Mouse (Mus musculus) left cerebral cortex, adult 2 months (tissue): ENCODE results near the gene Kng2. TPM values are rescaled to one million over a fixed set of nuclear protein-coding genes. Genes with fewer than 3 reads are reported as not detected.
"Not testable (repeated sequence)": the region's sequence is repeated elsewhere in the genome, so short reads cannot be mapped to it uniquely, and the experiment has no call there.

Experiments
- DNase-seq, 2 experiments: peaks; one replicate each; pipeline ENCODE4 v3.0.0; 2021 to 2022; ENCODE audit warnings: low spot score in 2 of 2, mixed read lengths in 1 of 2; ENCODE audit errors: extremely low spot score in 1 of 2
- H3K27ac ChIP-seq: fragments of 200-600 bp; 2 replicates; pipeline ENCODE4 v1.8.1; 2022
- H3K4me3 ChIP-seq: fragments of 200-600 bp; 2 replicates; pipeline ENCODE4 v1.8.1; 2022
- CTCF ChIP-seq: fragments of 200-600 bp; IDR thresholded peaks from 2 replicates; pipeline ENCODE4 v1.8.1; 2022; ENCODE audit warnings: antibody characterized with exemption, mild to moderate bottlenecking, moderate library complexity
- intact Hi-C: fragments of 180-260 bp; cut with DNase I; formaldehyde crosslinking; loops from one replicate; pipeline ENCODE4 v1.15.1; 2025
- total RNA-seq, 2 experiments: library from RNA; stranded (reverse); gene quantifications; 2 replicates each; pipeline ENCODE4 v1.2.3; 2021

Kng2 gene
- total RNA-seq, 2 experiments from 2014 or later, result not detected

DNA sequence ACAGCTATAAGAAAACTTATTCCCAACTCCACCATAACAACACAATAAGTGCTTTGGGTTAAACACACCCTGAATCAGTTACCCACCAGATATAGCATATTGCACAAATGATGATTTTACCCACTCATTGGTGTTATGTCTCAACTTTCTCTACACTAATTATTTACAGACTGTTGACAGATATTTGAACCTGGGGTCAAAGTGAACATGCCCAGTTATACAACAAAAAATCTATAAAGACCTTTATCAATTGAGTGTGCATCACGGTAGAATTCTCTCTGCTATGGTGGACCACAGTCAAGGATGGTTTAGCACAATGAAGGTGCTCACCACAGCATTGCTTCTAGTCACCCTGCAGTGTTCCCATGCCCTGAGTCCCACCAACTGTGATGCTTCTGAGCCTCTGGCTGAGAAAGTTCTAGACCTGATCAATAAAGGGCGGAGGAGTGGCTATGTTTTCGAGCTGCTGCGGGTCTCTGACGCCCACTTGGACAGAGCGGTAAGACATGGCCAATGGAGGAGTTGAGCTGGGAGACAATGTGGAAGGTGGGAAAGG is 78.4 kb downstream of the Kng2 start, which contains the start of gene Hrg:
TSS of gene Hrg (plus strand) at position 233 of the 556 bp plus-strand sequence.
- H3K4me3 ChIP-seq, result no peak within 1 kb of the TSS
- no peak for DNase-seq
- H3K27ac ChIP-seq, result no peak within 1 kb of the TSS
- intact Hi-C loops, result loop anchor here (5.0 kb wide), 1 partner anchor 74 kb away; no protein-coding TSS in a partner anchor
- no peak for TF ChIP-seq CTCF

DNA sequence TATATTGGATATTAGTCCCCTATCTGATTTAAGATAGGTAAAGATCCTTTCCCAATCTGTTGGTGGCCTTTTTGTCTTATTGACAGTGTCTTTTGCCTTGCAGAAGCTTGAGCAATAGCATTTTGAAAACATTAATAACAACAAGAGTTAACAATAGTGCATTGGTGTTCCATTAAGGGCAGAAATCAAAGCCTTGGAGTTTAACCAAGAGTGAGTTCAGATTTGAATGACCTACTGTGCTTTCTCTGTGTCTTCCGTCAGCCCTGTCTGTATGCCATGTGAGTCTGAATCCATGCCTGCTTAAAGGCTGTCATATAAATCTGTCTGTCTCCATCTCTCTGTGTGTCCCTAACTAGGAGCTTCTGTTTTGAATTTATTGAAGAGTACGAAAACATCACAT is 81.9 kb downstream of the Kng2 start:
- intact Hi-C loops, result no loop called here
- no peak for TF ChIP-seq CTCF
- no peak for DNase-seq
- Histone ChIP-seq H3K27ac (no peak overlapping the region), H3K4me3 (no peak overlapping the region)

DNA sequence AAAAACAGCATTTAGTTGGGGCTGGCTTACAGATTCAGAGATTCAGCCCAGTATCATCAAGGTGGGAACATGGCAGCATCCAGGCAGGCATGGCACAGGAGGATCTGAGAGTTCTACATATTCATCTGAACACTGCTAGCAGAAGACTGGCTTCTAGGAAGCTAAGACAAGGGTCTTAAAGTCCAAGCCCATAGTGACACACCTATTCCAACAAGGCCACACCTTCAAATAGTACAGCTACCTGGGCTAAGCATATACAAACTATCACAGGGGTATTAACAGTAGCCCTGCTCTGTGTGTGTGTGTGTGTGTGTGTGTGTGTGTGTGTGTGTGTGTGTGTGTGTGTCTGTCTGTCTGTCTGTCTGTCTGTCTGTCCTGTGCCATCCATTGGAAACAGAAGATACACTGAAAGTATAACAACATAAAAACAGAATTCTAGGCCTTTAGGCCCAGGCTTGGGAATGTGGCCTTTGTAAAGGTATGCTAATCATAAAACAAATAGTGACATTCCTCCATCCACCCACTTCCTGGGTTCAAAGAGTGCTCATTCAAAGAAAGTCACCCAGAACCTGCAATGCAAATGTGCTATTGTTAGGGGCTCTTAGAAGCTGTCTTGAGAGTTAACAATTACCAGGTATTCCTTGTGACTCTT is 87.3 kb downstream of the Kng2 start:
- intact Hi-C loops, DNase-seq, H3K27ac ChIP-seq, H3K4me3 ChIP-seq: not testable (repeated sequence)

DNA sequence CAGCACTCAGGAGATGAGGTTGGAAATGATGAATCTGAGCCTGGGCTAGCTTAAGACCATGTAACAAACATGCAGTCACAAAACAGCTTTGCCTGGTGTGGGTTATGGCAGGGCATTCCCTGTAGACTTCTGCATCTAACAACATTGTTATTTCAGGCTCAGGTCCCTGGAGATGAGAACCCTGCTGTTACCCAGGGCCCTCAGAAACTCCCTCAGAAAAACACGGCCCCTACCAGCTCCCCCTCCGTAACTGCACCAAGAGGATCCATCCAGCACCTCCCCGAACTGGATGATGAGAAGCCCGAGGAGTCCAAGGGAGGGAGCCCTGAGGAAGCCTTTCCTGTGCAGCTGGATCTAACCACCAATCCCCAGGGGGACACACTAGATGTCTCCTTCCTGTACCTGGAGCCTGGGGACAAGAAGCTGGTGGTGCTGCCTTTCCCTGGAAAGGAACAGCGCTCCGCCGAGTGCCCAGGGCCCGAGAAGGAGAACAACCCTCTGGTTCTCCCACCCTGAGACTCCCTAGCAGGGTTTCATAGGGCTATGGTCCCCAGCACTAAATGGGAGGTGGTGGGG is 90.1 kb downstream of the Kng2 start:
- DNase-seq, result no peak
- H3K4me3 ChIP-seq, result no peak overlapping the region
- intact Hi-C loops, result no loop called here
- TF ChIP-seq CTCF, result no peak
- H3K27ac ChIP-seq, result no peak overlapping the region

DNA sequence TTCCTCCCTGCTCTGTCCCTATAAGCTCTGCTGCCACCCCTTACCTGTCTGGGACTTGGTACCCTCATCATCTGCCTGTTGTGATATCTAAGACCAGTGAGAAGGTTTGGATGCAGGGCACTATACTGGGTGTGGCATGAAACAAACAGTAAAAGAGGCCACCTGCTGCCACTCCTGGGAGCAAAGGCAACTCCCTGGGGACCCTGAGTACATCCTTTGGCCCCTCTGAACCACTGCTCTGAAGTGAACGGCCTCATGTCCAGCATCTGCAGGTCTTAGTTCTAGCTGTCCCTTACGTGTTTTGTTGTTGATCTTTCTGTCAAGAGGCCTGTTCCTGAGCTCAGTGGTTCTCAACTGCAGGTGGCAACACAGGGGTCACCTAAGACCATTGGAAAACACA is 90.7 kb downstream of the Kng2 start:
- no peak for TF ChIP-seq CTCF
- intact Hi-C loops, result no loop called here
- no peak overlapping the region for H3K27ac ChIP-seq
- no peak for DNase-seq
- no peak overlapping the region for H3K4me3 ChIP-seq

DNA sequence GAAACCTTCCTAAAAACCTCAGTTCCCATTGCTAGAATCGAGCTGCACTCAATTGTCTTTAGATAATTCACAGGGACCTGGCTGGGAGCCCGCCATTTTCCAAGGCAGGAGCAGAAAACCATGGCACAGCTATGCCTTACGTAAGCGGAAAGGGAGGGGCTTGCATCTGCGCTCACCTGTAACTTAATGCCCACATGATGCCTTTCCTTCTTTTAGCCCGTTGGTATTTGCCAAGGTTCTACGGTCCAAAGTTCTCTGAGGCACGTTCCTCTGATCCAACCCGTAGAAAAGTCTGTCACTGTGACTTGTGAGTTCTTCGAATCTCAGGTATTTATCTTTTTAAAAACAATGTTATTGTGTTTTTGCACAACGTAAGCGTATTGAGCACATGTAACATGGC is 91.7 kb downstream of the Kng2 start:
- intact Hi-C loops, result no loop called here
- no peak for TF ChIP-seq CTCF

More for the DNA sequence above, 91.7 kb downstream of the Kng2 start:
- no peak for DNase-seq
- no peak overlapping the region for H3K4me3 ChIP-seq
- H3K27ac ChIP-seq, result no peak overlapping the region

Other genes starting within 250 kb of the Kng2 start
- not detected for gene Crygs, start 217.9 kb downstream of the Kng2 start, total RNA-seq
- gene Tbccd1, start 171.8 kb downstream of the Kng2 start, total RNA-seq, result 10 to 100 TPM; 11.9 to 14.6 TPM
- 10 to 100 TPM; 61.2 to 67.2 TPM for gene Dnajb11, start 171.6 kb downstream of the Kng2 start, total RNA-seq
- gene Ahsg, start 138.2 kb downstream of the Kng2 start, total RNA-seq, result not detected
- not detected for gene Fetub, start 111.1 kb downstream of the Kng2 start, total RNA-seq
- not detected for gene Hrg, start 78.4 kb downstream of the Kng2 start, total RNA-seq
- not detected for gene Kng1, start 28.4 kb upstream of the Kng2 start, total RNA-seq
- 100 to 1,000 TPM; 838 to 905 TPM for gene Eif4a2, start 78.0 kb upstream of the Kng2 start, total RNA-seq
- gene Rfc4, start 98.3 kb upstream of the Kng2 start, total RNA-seq, result 1 to 10 TPM; 4.1 to 6.6 TPM
- not detected for gene Adipoq, start 117.1 kb upstream of the Kng2 start, total RNA-seq
- gene St6gal1, start 195.3 kb upstream of the Kng2 start, total RNA-seq, result 10 to 100 TPM; 16.5 to 18.7 TPM